Mouse (Mus musculus): ENCODE data around the gene Idh2. TPM values are rescaled to one million over a fixed set of nuclear protein-coding genes. Genes with fewer than 3 reads are reported as not detected.

The Idh2 gene
- polyA plus RNA-seq, 1 experiment from 2014 or later = 351 TPM

DNA sequence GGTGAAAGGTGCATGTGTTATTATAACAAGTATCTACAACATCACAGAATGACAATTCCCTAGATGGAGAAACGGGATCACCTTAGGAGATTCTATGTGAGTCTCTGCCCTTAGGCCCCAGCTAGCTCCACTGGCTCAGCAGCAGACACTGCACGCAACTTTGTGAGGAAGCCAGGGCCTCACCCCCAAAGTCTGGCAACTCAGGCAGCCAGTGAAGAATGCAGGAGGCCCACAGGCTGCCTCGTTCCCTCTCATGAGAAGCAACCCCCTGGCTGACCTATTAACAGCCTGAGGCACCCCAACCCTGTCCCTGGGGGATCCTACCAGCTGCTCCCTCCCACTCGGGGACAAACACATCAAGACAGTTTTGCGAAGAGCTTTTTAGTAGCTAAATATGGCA lies 20.7 kb downstream of the Idh2 start:
- Histone ChIP-seq H3K36me3 (ENCODE audit: poor library complexity, severe bottlenecking) (peaks cover 100% of the 10 kb centered on the region), H3K9me3 (replicated peaks) (no peaks in the 10 kb centered on the region), H3K27me3 (no peaks in the 10 kb centered on the region), H3K4me2 (no peak overlapping the region), H3K4me1 (peaks cover 15% of the 10 kb centered on the region), H3K27ac (no peak overlapping the region), H3K9ac (no peak overlapping the region), H3K4me3 (no peak overlapping the region)
- no peak for ATAC-seq
- 87% methylated on average over 5 of the region's 5 CpGs for WGBS

DNA sequence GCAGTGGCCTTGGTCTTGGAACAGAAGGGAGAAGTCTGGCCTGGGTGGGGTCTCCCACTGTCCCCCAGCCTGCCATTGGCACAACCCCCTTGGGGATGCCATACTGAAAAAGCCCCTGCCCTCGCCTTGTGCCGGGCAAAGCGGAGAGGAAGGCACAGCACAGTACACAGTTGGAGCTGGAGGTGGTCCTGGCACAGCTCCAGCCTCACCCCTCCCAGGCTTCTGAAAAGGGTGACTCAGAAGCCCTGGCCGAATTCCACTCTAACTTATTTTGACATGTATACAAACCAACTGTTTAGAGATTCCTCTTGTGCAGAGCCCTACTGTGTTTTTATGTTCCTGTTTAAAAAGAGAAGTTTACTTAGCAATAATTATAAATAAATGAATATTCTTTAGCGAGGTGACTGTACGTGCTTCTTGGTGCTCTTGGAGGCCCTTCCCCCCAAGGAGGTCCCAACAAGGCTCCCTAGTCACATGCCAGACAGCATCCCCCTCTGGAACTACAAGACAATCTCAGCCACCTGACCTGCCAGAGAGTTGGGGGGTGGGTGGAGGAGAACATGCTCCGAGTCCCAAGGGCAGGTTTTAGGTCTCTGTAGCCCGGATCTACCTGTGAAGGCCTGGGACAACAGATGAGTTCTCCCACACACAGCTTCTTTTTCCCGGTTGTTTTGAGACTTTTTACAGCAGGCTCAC lies 22.7 kb downstream of the Idh2 start:
- Histone ChIP-seq H3K4me1 (peaks cover 15% of the 10 kb centered on the region), H3K27ac (peak overlapping the region; percentile 65), H3K36me3 (ENCODE audit: poor library complexity, severe bottlenecking) (peaks cover 99% of the 10 kb centered on the region), H3K9ac (no peak overlapping the region), H3K4me3 (no peak overlapping the region), H3K27me3 (no peaks in the 10 kb centered on the region), H3K9me3 (replicated peaks) (no peaks in the 10 kb centered on the region), H3K4me2 (no peak overlapping the region)
- 62% methylated on average over 9 of the region's 9 CpGs for WGBS
- peak; percentile 48; the same call in 1 of the 2 replicates for ATAC-seq

DNA sequence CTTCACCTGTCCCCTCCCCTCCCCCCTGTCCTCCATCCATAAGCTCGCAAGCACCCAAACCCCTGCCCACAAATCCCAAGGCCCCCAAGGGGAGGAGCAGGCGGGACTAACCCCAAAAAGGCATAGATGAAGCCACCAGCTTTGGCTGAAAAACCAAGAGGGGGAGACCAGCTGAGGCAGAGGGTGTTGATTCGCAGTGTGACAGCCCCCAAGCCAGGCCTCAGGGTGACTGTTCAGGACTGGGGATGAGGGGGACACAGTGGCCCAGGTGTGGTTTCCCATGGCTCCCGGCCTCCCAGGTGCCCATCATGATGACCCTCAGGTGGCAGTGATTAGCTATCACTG lies 23.4 kb downstream of the Idh2 start:
- WGBS = 88% methylated on average over 4 of the region's 4 CpGs
- Histone ChIP-seq H3K27ac (peak overlapping the region; percentile 65), H3K9me3 (replicated peaks) (no peaks in the 10 kb centered on the region), H3K4me2 (no peak overlapping the region), H3K27me3 (no peaks in the 10 kb centered on the region), H3K9ac (no peak overlapping the region), H3K4me1 (peaks cover 15% of the 10 kb centered on the region), H3K36me3 (ENCODE audit: poor library complexity, severe bottlenecking) (peaks cover 99% of the 10 kb centered on the region), H3K4me3 (no peak overlapping the region)
- ATAC-seq = no peak

DNA sequence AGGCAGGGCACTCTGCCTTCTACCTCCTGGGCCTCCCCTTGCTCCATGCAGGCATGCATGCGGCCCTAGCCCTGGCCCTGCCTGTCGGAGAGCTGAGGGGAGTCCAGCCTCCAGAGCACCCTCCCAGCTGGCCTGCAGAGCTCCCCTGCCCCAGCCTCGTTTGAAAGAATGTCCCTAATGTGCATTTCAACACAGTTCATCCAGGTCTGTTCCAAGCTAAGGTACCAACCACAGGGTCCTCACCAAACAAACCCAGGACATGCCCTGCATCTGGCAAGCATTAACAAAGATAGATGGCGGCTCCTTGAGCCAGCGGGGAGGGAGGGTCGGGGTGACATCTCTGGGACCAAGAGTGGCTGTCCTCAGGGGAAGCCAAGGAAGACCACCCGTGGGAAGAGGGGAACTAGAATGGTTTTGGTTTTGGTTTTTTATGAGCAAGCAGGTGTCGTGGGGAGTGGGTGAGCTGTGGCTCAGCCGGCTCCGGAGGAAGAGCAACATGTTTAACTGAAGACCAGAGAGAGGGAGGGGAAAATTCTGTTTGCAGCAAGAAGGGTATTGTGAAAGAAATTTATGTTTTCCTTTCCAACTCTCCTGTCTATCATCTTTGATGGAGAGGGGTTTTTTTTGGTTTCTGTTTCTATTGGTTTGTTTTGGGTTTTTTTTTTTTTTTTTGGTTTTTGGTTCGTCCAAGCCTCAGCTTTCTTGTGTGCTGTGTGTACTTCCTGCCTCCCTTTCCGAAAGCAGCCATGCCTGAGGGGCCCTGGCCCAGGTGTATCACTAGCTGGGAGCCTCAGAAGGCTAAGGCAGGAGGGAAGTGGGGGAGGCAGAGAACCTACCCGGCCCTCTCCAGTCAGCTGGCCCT lies 24.0 kb downstream of the Idh2 start:
- Histone ChIP-seq H3K9me3 (replicated peaks) (no peaks in the 10 kb centered on the region), H3K4me1 (peaks cover 15% of the 10 kb centered on the region), H3K27me3 (no peaks in the 10 kb centered on the region), H3K36me3 (ENCODE audit: poor library complexity, severe bottlenecking) (peaks cover 99% of the 10 kb centered on the region), H3K27ac (0 out of 2 replicates have a peak overlapping the region, but pooled peaks have one; percentile 65), H3K4me2 (no peak overlapping the region), H3K9ac (no peak overlapping the region), H3K4me3 (no peak overlapping the region)
- 73% methylated on average over 13 of the region's 13 CpGs for WGBS
- ATAC-seq = no peak

DNA sequence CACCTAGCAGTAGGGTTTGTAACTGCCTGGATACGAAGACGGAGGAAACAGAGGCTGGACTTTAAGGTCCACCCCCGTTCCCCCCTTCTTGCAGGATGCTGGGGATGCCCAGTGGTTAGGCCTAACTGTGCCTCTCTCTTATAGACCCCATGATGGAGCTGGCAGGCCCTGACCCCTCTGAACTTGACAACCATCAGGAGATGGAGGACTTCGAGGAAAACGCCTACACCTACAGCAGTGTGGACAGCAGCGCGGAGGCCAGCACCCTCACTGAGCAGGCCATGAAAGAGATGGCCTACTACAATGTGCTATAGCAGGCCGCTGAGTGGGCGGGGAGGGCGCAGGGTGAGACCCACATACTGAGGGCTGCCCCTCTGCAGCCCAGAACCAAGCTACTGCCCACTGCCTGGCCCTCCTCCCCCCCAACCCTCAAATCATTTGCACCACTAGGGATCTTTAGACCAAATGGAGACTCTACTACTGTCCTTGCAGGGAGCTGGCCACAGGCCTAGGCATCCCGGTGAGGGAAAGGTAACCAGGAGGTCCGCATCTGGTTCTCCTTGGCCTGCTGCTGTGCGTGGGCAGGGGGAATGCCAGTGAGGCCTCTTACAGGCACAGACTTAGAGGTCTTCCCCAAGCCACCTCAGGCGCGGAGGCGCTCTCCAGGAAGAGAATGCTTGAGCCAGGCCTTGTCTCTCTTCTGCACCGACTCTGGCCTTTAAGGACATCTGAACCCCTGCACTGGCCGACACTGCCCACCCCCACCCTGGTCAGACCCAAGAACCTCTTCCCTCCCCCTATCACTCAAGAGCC lies 24.8 kb downstream of the Idh2 start:
- Histone ChIP-seq H3K9ac (no peak overlapping the region), H3K36me3 (ENCODE audit: poor library complexity, severe bottlenecking) (peaks cover 99% of the 10 kb centered on the region), H3K4me2 (no peak overlapping the region), H3K4me3 (no peak overlapping the region), H3K27me3 (no peaks in the 10 kb centered on the region), H3K9me3 (replicated peaks) (no peaks in the 10 kb centered on the region), H3K27ac (no peak overlapping the region), H3K4me1 (peaks cover 15% of the 10 kb centered on the region)
- peak; percentile 30; the same call in 1 of the 2 replicates for ATAC-seq
- WGBS = 89% methylated on average over 18 of the region's 18 CpGs

DNA sequence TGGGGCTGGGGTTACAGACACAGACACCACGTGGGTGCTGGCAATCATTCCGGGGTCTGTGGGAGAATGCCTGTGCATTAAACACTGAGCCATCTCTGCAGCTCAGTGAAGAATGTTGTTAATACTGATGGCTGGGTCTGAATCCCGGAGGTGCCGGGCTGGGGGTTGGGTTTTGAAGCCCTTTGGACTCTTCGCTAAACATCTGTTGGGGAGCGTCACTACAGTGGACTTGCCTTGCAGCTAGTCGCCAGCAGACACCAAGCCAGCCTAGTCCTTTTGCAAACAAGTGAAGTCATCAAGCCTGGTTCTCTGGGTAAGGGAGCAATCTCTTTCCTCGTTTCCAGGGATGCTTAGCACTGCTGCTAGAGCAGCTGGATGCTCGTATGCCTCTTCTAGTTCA lies 27.0 kb downstream of the Idh2 start:
- 85% methylated on average over 9 of the region's 9 CpGs for WGBS

DNA sequence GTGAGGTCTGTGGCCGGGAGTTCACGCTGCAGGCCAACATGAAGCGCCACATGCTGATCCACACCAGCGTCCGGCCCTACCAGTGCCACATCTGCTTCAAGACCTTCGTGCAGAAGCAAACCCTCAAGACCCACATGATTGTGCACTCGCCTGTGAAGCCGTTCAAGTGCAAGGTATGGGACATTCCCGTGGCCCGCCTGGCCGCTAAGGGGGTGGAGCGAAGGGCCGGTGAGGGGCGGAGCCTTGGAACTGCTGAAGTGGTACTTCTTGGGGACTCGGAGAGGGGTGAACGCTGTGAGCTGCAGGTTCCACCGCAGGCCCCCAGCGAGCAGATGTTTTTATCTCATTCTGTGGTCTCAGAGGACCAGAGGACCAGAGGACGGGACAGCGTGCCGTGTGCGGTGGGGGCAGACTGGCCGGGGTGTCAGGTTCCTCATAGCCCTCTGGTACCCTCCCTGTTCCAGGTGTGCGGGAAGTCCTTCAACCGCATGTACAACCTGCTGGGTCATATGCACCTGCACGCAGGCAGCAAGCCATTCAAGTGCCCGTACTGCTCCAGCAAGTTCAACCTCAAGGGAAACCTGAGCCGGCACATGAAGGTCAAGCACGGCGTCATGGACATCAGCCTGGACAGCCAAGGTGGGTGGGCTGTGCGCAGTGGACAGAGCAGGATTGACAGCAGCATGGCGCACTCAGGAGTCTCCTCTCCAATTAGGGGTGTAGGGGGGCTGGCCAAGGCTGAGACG lies 29.0 kb downstream of the Idh2 start:
- no peaks in the 10 kb centered on the region for H3K9me3 ChIP-seq (replicated peaks)
- H3K27me3 ChIP-seq = no peaks in the 10 kb centered on the region
- peaks cover 86% of the 10 kb centered on the region for H3K36me3 ChIP-seq (ENCODE audit: poor library complexity, severe bottlenecking)
- peak overlapping the region; percentile 7; the same call in 1 of the 2 replicates for H3K27ac ChIP-seq
- no peak overlapping the region for H3K9ac ChIP-seq
- ATAC-seq = no peak
- no peak overlapping the region for H3K4me3 ChIP-seq
- H3K4me1 ChIP-seq = no peaks in the 10 kb centered on the region
- H3K4me2 ChIP-seq = no peak overlapping the region
- 87% methylated on average over 33 of the region's 33 CpGs for WGBS

More for the DNA sequence above, 27.0 kb downstream of the Idh2 start:
- ATAC-seq = no peak
- Histone ChIP-seq H3K27ac (no peak overlapping the region), H3K36me3 (ENCODE audit: poor library complexity, severe bottlenecking) (peaks cover 86% of the 10 kb centered on the region), H3K4me3 (no peak overlapping the region), H3K4me2 (no peak overlapping the region), H3K4me1 (peaks cover 15% of the 10 kb centered on the region), H3K9me3 (replicated peaks) (no peaks in the 10 kb centered on the region), H3K9ac (no peak overlapping the region), H3K27me3 (no peaks in the 10 kb centered on the region)

DNA sequence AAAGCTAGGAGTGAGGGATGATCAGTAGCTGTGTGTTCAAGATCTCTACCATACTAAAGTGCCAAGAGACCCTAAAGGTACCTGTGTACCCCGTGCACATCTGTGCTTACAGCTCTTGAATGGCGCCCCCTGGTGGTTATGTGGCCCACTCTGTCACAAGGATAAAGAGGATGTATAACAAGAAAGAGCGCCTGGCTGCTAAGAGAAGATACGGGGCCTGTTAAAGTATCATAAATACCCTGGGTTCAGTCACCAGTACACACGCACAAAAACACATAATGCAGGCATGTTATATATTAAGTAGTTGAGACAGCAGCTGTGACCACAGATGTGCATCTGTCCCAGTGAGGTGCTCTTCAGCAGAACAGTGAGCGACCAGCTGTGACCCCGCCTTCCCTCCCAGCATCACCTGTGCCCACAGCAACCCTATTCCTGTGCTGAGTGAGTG lies 30.7 kb downstream of the Idh2 start:
- Histone ChIP-seq H3K27me3 (no peaks in the 10 kb centered on the region), H3K4me3 (no peak overlapping the region), H3K4me2 (no peak overlapping the region), H3K36me3 (ENCODE audit: poor library complexity, severe bottlenecking) (peaks cover 71% of the 10 kb centered on the region), H3K9ac (no peak overlapping the region), H3K4me1 (peaks cover 6% of the 10 kb centered on the region; the same call in 1 of the 2 replicates), H3K27ac (no peak overlapping the region), H3K9me3 (replicated peaks) (no peaks in the 10 kb centered on the region)
- ATAC-seq = peak; percentile 41; the same call in 1 of the 2 replicates
- 58% methylated on average over 7 of the region's 7 CpGs for WGBS

DNA sequence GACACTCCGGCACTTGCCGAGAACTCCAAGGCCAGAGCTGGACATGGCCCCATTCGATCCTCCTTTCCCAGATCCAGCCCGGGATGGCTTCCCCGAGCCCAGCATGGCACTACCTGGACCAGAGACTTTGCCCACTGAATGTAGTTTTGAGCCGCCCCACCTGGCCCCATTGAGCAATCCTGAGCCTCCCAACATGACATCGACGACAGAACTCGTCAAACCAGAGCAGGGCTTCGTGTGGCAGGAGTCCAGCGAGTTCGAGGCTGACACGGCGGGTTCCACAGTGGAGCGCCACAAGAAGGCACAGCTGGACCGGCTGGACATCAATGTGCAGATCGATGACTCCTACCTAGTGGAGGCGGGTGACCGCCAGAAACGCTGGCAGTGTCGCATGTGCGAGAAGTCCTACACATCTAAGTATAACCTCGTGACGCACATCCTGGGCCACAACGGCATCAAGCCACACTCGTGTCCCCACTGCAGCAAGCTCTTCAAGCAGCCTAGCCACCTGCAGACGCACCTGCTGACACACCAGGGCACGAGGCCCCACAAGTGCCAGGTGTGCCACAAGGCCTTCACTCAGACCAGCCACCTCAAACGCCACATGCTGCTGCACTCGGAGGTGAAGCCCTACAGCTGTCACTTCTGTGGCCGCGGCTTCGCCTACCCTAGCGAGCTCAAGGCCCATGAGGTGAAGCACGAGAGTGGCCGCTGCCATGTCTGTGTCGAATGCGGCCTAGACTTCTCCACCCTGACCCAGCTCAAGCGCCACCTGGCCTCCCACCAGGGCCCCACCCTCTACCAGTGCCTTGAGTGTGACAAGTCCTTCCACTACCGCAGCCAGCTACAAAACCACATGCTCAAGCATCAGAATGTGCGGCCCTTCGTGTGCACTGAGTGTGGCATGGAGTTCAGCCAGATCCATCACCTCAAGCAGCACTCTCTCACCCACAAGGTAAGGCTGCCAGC lies 33.3 kb downstream of the Idh2 start:
- no peak for ATAC-seq
- H3K9me3 ChIP-seq (replicated peaks) = no peaks in the 10 kb centered on the region
- WGBS = 92% methylated on average over 42 of the region's 42 CpGs
- H3K27me3 ChIP-seq = no peaks in the 10 kb centered on the region
- H3K9ac ChIP-seq = no peak overlapping the region
- H3K4me1 ChIP-seq = peaks cover 20% of the 10 kb centered on the region
- no peak overlapping the region for H3K4me2 ChIP-seq
- no peak overlapping the region for H3K27ac ChIP-seq
- no peak overlapping the region for H3K4me3 ChIP-seq
- H3K36me3 ChIP-seq (ENCODE audit: poor library complexity, severe bottlenecking) = peaks cover 45% of the 10 kb centered on the region

DNA sequence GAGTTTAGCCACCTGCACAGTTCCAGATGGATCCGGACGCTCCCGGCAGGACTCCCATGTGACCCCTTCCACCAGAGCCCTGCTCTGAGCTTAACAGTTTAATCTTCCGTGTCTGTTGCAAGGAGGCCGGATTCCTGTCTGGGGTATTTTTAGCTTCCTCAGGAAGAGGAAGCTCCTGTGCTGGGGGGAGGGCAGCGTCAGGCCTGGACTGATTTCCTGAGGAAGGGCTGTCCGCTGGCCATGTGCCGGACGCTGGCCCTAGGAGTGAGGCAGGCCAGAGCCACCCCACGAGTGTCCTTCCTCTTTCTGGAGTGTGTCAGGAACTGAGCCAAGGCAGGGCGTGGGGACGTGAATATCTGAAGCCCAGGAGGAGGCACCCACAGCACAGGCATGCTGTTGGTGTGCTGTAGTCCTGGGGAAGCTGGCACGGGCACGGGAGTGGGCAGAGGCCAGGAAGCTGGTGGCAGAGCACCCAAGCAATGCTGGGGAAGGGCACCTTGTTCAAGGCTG lies 36.3 kb downstream of the Idh2 start:
- Histone ChIP-seq H3K36me3 (ENCODE audit: poor library complexity, severe bottlenecking) (peaks cover 29% of the 10 kb centered on the region), H3K4me2 (no peak overlapping the region), H3K9me3 (replicated peaks) (no peaks in the 10 kb centered on the region), H3K27me3 (no peaks in the 10 kb centered on the region), H3K4me1 (peaks cover 49% of the 10 kb centered on the region), H3K27ac (peak overlapping the region; percentile 51; the same call in 1 of the 2 replicates), H3K4me3 (no peak overlapping the region), H3K9ac (peak overlapping the region; percentile 37; the same call in 1 of the 2 replicates)
- WGBS = 56% methylated on average over 14 of the region's 14 CpGs
- ATAC-seq = no peak

Measured in forebrain, embryonic 13.5 days (tissue).